Mouse (Mus musculus) E14TG2a.4 (cell line): Measurements from ENCODE around the gene Fbln7.

ENCODE experiments used
- CTCF ChIP-seq: conservative IDR thresholded peaks from 2 replicates; pipeline ENCODE4 v1.5.1; 2014; ENCODE audit warnings: low read length
- NANOG ChIP-seq: IDR thresholded peaks from 2 replicates; pipeline ENCODE4 v1.6.1; 2014; ENCODE audit warnings: borderline replicate concordance, low read length, mixed read lengths
- POU5F1 ChIP-seq: IDR thresholded peaks from 2 replicates; pipeline ENCODE4 v1.6.1; 2014; ENCODE audit warnings: low read length, borderline replicate concordance

DNA sequence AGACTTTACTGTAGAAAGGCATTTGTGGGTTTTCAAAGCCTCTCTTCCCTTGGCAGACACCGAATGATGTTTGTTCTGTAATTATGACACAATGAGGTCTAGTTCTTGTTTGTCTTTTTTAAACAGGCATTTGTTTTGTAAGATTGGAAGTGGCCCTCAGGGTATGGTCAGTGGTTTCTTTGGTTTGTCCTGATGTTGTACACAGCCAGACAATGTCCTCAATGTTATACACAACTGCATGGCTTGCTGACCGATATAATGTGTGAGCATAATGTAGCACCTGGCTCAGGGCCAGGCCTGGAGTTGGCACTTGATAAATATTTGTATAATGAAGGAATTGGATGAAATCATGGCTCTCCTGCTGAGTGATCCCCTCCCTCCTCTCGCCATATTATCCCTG, 2.9 kb upstream of the Fbln7 start:
- no peak for TF ChIP-seq CTCF
- no peak for TF ChIP-seq NANOG
- no peak for TF ChIP-seq POU5F1
